ENCODE assay signal across 28 mouse cellular contexts in the genomic region with DNA sequence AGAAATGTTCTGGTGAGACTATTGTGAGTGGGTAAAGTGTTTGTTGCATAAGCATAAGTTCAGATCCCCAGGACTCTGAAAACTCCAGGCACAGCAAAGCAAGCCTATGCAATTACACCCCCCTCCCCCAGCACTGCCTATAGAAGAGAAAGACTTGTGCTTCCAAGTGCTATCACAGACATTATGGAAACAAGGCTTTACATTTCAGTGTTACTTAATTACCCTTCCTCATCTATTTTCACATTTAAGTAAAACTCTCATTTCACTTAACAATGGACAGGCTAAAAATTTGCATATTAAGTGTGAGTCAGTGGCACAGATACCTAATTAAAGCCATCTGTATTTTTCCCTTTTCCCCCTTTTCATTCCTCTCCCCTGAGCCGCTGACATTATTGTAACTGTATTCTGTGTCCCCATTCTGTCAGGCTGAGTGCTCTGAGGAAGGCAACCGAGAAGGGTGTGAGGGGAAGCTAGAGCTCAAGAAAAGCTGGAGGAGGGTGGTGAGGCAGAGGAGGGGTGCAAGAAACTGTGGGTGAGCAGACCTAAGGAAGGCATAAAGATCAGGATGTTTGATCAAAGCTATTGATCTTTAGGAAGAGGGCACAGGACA.
A peak's percentile ranks its signal among the peaks of the same experiment; 100 is the strongest.
DNase-seq lines count a peak whose midpoint lies in the region; ATAC-seq and TF ChIP-seq lines count a peak whose summit lies in the region.
"Had no signal": no experiment of that assay in that cellular context is flagged by ENCODE, and none has a peak within 500 bp of the region (broad histone marks: within the 10 kb centered on the region; RNA-seq: fewer than 3 reads in every experiment).

No protein-coding gene starts in this region.

- no peaks in the 10 kb centered on the region for H3K36me3 ChIP-seq in embryonic facial prominence, embryonic 11.5 days (replicated peaks; ENCODE audit: control insufficient read depth, insufficient read depth, low read depth, low read length)
- H3K36me3 ChIP-seq in embryonic facial prominence, embryonic 10.5 days (replicated peaks): no peaks in the 10 kb centered on the region
- H3K36me3 ChIP-seq: embryonic facial prominence, embryonic 15.5 days; heart, embryonic 10.5 days; hindbrain, embryonic 12.5 days; intestine, embryonic 15.5 days; limb, embryonic 12.5 days; neural tube, embryonic 12.5 days; stomach, embryonic 15.5 days had no signal

- no peak overlapping the region for H3K27ac ChIP-seq in embryonic facial prominence, embryonic 11.5 days (replicated peaks; ENCODE audit: low read depth, low read length)
- H3K27ac ChIP-seq in embryonic facial prominence, embryonic 10.5 days (replicated peaks): no peak overlapping the region
- H3K27ac ChIP-seq in olfactory bulb, adult 2 months (ENCODE audit: insufficient read depth, low read depth, low read length): peak overlapping the region; percentile 90
- no peak overlapping the region for H3K27ac ChIP-seq in cerebellum, adult 2 months (ENCODE audit: insufficient read depth, low read length)
- H3K27ac ChIP-seq: embryonic facial prominence, embryonic 15.5 days; heart, embryonic 10.5 days; hindbrain, embryonic 12.5 days; hindbrain, postnatal 0 days; intestine, embryonic 15.5 days; limb, embryonic 12.5 days; neural tube, embryonic 12.5 days; stomach, embryonic 15.5 days had no signal

- 22% methylated on average over 2 of the region's 2 CpGs for WGBS in embryonic facial prominence, embryonic 11.5 days
- WGBS in embryonic facial prominence, embryonic 10.5 days: 28% methylated on average over 2 of the region's 2 CpGs
- 8% methylated on average over 2 of the region's 2 CpGs for WGBS in olfactory bulb, adult 2 months
- WGBS in cerebellum, adult 2 months: 71% methylated on average over 2 of the region's 2 CpGs

- no peak overlapping the region for H3K9ac ChIP-seq in embryonic facial prominence, embryonic 11.5 days (replicated peaks; ENCODE audit: low read length)
- H3K9ac ChIP-seq: embryonic facial prominence, embryonic 15.5 days; hindbrain, embryonic 12.5 days; intestine, embryonic 15.5 days; limb, embryonic 12.5 days; neural tube, embryonic 12.5 days; stomach, embryonic 15.5 days had no signal

- TF ChIP-seq POLR2A in brain, embryonic 14.5 days (IDR thresholded peaks at IDR 0.05; ENCODE audit: borderline replicate concordance, extremely low read depth, insufficient read depth, insufficient read length, poor library complexity, severe bottlenecking): no peak
- no peak for TF ChIP-seq POLR2A in olfactory bulb, adult 2 months (IDR thresholded peaks at IDR 0.05; ENCODE audit: insufficient read depth, low read depth, low read length)
- TF ChIP-seq POLR2A in cerebellum, adult 2 months (IDR thresholded peaks at IDR 0.05; ENCODE audit: borderline replicate concordance, insufficient read depth, low read length): no peak

- DNase-seq in embryonic facial prominence, embryonic 11.5 days (ENCODE audit: low spot score): peak; percentile 20
- DNase-seq in embryonic facial prominence, embryonic 10.5 days (ENCODE audit: low spot score): no peak
- DNase-seq in left cerebral cortex, adult 11 months (ENCODE audit: low spot score): peak; percentile 26
- no peak for DNase-seq in left cerebral cortex, postnatal 36 days (ENCODE audit: low spot score in 2 of 2)
- peak; percentile 75 for DNase-seq in brain, embryonic 14.5 days (ENCODE audit: low read depth)
- no peak for DNase-seq in cerebellum, adult 2 months
- no peak for DNase-seq in cerebellum, postnatal 25 days
- DNase-seq: adrenal gland, adult 8-10 months; cerebellum, adult 11 months; cerebellum, adult 9-11 months; gastrocnemius, postnatal 25 days; heart, adult 11 months; heart, postnatal 36 days; kidney, adult 2 months; kidney, postnatal 4 days; lung, postnatal 36 days; midbrain, embryonic 14.5 days; right cerebral cortex, postnatal 25 days had no signal

- no peak overlapping the region for H3K4me3 ChIP-seq in embryonic facial prominence, embryonic 11.5 days (ENCODE audit: low read depth, low read length)
- H3K4me3 ChIP-seq in embryonic facial prominence, embryonic 10.5 days: no peak overlapping the region
- no peak overlapping the region for H3K4me3 ChIP-seq in olfactory bulb, adult 2 months (ENCODE audit: insufficient read depth, low read depth, low read length)
- no peak overlapping the region for H3K4me3 ChIP-seq in cerebellum, adult 2 months (replicated peaks; ENCODE audit: insufficient read depth, low read depth, low read length)
- H3K4me3 ChIP-seq: embryonic facial prominence, embryonic 15.5 days; heart, embryonic 10.5 days; hindbrain, embryonic 12.5 days; intestine, embryonic 15.5 days; limb, embryonic 12.5 days; neural tube, embryonic 12.5 days; stomach, embryonic 15.5 days had no signal

- no peak for TF ChIP-seq CTCF in brain, embryonic 14.5 days (IDR thresholded peaks at IDR 0.05; ENCODE audit: borderline replicate concordance, extremely low read depth, insufficient read depth, insufficient read length)
- no peak for TF ChIP-seq CTCF in olfactory bulb, adult 2 months (IDR thresholded peaks at IDR 0.05; ENCODE audit: insufficient read depth, low read depth, low read length)
- no peak for TF ChIP-seq CTCF in cerebellum, adult 2 months (IDR thresholded peaks at IDR 0.05; ENCODE audit: borderline replicate concordance, insufficient read depth, low read depth, low read length)

- H3K27me3 ChIP-seq in embryonic facial prominence, embryonic 11.5 days (ENCODE audit: control insufficient read depth, insufficient read depth, low read length): no peaks in the 10 kb centered on the region
- no peaks in the 10 kb centered on the region for H3K27me3 ChIP-seq in embryonic facial prominence, embryonic 10.5 days (replicated peaks; ENCODE audit: low read depth, poor library complexity, severe bottlenecking)
- no peaks in the 10 kb centered on the region; the same call in 1 of the 2 replicates for H3K27me3 ChIP-seq in cerebellum, adult 2 months (ENCODE audit: control insufficient read depth, insufficient read depth, low read length)
- H3K27me3 ChIP-seq: CH12.LX; embryonic facial prominence, embryonic 15.5 days; hindbrain, embryonic 12.5 days; intestine, embryonic 15.5 days; limb, embryonic 12.5 days; neural tube, embryonic 12.5 days; stomach, embryonic 15.5 days had no signal

- no peaks in the 10 kb centered on the region for H3K4me1 ChIP-seq in embryonic facial prominence, embryonic 11.5 days (ENCODE audit: control insufficient read depth, insufficient read depth, low read length)
- no peaks in the 10 kb centered on the region; the same call in 1 of the 2 replicates for H3K4me1 ChIP-seq in embryonic facial prominence, embryonic 10.5 days
- peaks cover 6% of the 10 kb centered on the region for H3K4me1 ChIP-seq in olfactory bulb, adult 2 months (ENCODE audit: control insufficient read depth, insufficient read depth, low read length)
- H3K4me1 ChIP-seq in cerebellum, adult 2 months (ENCODE audit: control insufficient read depth, insufficient read depth, low read length): no peaks in the 10 kb centered on the region
- H3K4me1 ChIP-seq: embryonic facial prominence, embryonic 15.5 days; heart, embryonic 10.5 days; hindbrain, embryonic 12.5 days; intestine, embryonic 15.5 days; limb, embryonic 12.5 days; neural tube, embryonic 12.5 days; stomach, embryonic 15.5 days had no signal

- no peak overlapping the region for H3K4me2 ChIP-seq in embryonic facial prominence, embryonic 11.5 days (ENCODE audit: low read depth, low read length)
- H3K4me2 ChIP-seq: embryonic facial prominence, embryonic 15.5 days; hindbrain, embryonic 12.5 days; intestine, embryonic 15.5 days; limb, embryonic 12.5 days; neural tube, embryonic 12.5 days; stomach, embryonic 15.5 days had no signal

- intact Hi-C loops in left cerebral cortex, postnatal 36 days (cut with DNase I): no loop called here

- no peak for ATAC-seq in embryonic facial prominence, embryonic 11.5 days (replicated peaks; ENCODE audit: insufficient number of reproducible peaks, low FRiP score, low TSS enrichment, low read depth)
- ATAC-seq: hindbrain, postnatal 0 days; intestine, embryonic 15.5 days had no signal

- no peaks in the 10 kb centered on the region for H3K9me3 ChIP-seq in embryonic facial prominence, embryonic 11.5 days (replicated peaks; ENCODE audit: control insufficient read depth, low read length)
- H3K9me3 ChIP-seq in embryonic facial prominence, embryonic 10.5 days: no peaks in the 10 kb centered on the region
- H3K9me3 ChIP-seq: embryonic facial prominence, embryonic 15.5 days; heart, embryonic 10.5 days; hindbrain, embryonic 12.5 days; intestine, embryonic 15.5 days; limb, embryonic 12.5 days; neural tube, embryonic 12.5 days; stomach, embryonic 15.5 days had no signal

Comparison
In these comparisons a context has a peak if more than half of its experiments do, and no peak if none do; other contexts are left out.
1. DNase-seq: peak in embryonic facial prominence, embryonic 11.5 days (single experiment), left cerebral cortex, adult 11 months (single experiment) and brain, embryonic 14.5 days (single experiment); none in embryonic facial prominence, embryonic 10.5 days (single experiment), left cerebral cortex, postnatal 36 days (0 of 2), cerebellum, adult 2 months (0 of 2) and cerebellum, postnatal 25 days (0 of 2).